Mouse (Mus musculus) neural tube, embryonic 10.5 days (tissue): Measurements from ENCODE around the gene Ddx49.
A peak's percentile ranks its signal among the peaks of the same experiment; 100 is the strongest.

Source experiments
- DNase-seq: peaks from one replicate; pipeline ENCODE4 v3.0.0-alpha.2; 2017; ENCODE audit warnings: low spot score; ENCODE audit errors: extremely low spot score

Ddx49 gene

GRCm38 (mm10) chr8:70316511-70317504 lies 14.5 kb upstream of the Ddx49 start:
- peak; percentile 63 for DNase-seq

GRCm38 (mm10) chr8:70315624-70316510 lies 13.6 kb upstream of the Ddx49 start, which contains the start of gene Cers1:
TSS of gene Cers1 (plus strand) at chr8:70315775.
- DNase-seq = peak; percentile 79

GRCm38 (mm10) chr8:70313399-70313798 lies 11.1 kb upstream of the Ddx49 start:
- no peak for DNase-seq

GRCm38 (mm10) chr8:70309311-70309710 lies 7.0 kb upstream of the Ddx49 start:
- no peak for DNase-seq

GRCm38 (mm10) chr8:70302901-70303300 lies 612 bp upstream of the Ddx49 start:
- DNase-seq = no peak

- DNase-seq = no peak
Observed at GRCm38 (mm10) chr8:70300881-70301280, 1.4 kb downstream of the Ddx49 start.

GRCm38 (mm10) chr8:70293988-70294405 lies 8.3 kb downstream of the Ddx49 start:
- DNase-seq = no peak

- no peak for DNase-seq
Observed at GRCm38 (mm10) chr8:70286737-70287136, 15.6 kb downstream of the Ddx49 start.

- DNase-seq = no peak
Observed at GRCm38 (mm10) chr8:70285304-70285703, 17.0 kb downstream of the Ddx49 start.

GRCm38 (mm10) chr8:70284421-70284820 lies 17.9 kb downstream of the Ddx49 start:
- DNase-seq = no peak

- no peak for DNase-seq
Observed at GRCm38 (mm10) chr8:70283136-70284077, 18.9 kb downstream of the Ddx49 start.

GRCm38 (mm10) chr8:70282603-70283135 lies 19.6 kb downstream of the Ddx49 start, which contains the start of gene Homer3:
TSS of gene Homer3 (plus strand) at chr8:70282827.
- DNase-seq = peak; percentile 96

- no peak for DNase-seq
Observed at GRCm38 (mm10) chr8:70281001-70281400, 21.3 kb downstream of the Ddx49 start.

- no peak for DNase-seq
Observed at GRCm38 (mm10) chr8:70279266-70279665, 23.0 kb downstream of the Ddx49 start.

GRCm38 (mm10) chr8:70278175-70278574 lies 24.1 kb downstream of the Ddx49 start:
- DNase-seq = no peak

- no peak for DNase-seq
Observed at GRCm38 (mm10) chr8:70276476-70276875, 25.8 kb downstream of the Ddx49 start.

GRCm38 (mm10) chr8:70274350-70274749 lies 27.9 kb downstream of the Ddx49 start:
- no peak for DNase-seq

GRCm38 (mm10) chr8:70272949-70273348 lies 29.3 kb downstream of the Ddx49 start:
- no peak for DNase-seq

GRCm38 (mm10) chr8:70268799-70269565 lies 33.3 kb downstream of the Ddx49 start:
- no peak for DNase-seq

- DNase-seq = no peak
Observed at GRCm38 (mm10) chr8:70268311-70268710, 34.0 kb downstream of the Ddx49 start.
